Mouse (Mus musculus) mouse embryonic stem cell (cell line): ENCODE data around the gene Disp3.

Experiments used
- in situ Hi-C, 2 experiments: fragments of 300-500 bp; cut with MboI; formaldehyde crosslinking; loops; 1 replicate in 1 of 2; 3 replicates in 1 of 2; pipeline ENCODE4 v1.14.3; 2019 to 2020; ENCODE audit warnings: low sequenced_read_pairs in 2 of 2, low pct_unique_long_range_greater_than_20kb in 1 of 2, mixed read lengths in 1 of 2; ENCODE audit not compliant: unreplicated experiment in 1 of 2

The Disp3 gene

GRCm38 (mm10) chr4:148293319-148293718 lies 5.6 kb upstream of the Disp3 start:
- in situ Hi-C loops: no loop called here

- in situ Hi-C loops: no loop called here
Observed at GRCm38 (mm10) chr4:148291849-148292248, 4.1 kb upstream of the Disp3 start.

GRCm38 (mm10) chr4:148291080-148291479 lies 3.3 kb upstream of the Disp3 start:
- in situ Hi-C loops: no loop called here

- in situ Hi-C loops: no loop called here
Observed at GRCm38 (mm10) chr4:148288055-148288549, 337 bp upstream of the Disp3 start.

- in situ Hi-C loops: no loop called here
Observed at GRCm38 (mm10) chr4:148287041-148287440, 724 bp downstream of the Disp3 start.

GRCm38 (mm10) chr4:148286226-148287031 lies 1.3 kb downstream of the Disp3 start:
- in situ Hi-C loops: no loop called here

GRCm38 (mm10) chr4:148284219-148284618 lies 3.5 kb downstream of the Disp3 start:
- in situ Hi-C loops: no loop called here

GRCm38 (mm10) chr4:148276816-148277491 lies 10.8 kb downstream of the Disp3 start:
- in situ Hi-C loops: no loop called here

- in situ Hi-C loops: no loop called here
Observed at GRCm38 (mm10) chr4:148274671-148275070, 13.1 kb downstream of the Disp3 start.

- in situ Hi-C loops: no loop called here
Observed at GRCm38 (mm10) chr4:148273229-148273628, 14.5 kb downstream of the Disp3 start.

GRCm38 (mm10) chr4:148271656-148272055 lies 16.1 kb downstream of the Disp3 start:
- in situ Hi-C loops: no loop called here

- in situ Hi-C loops: loop anchor here in 1 of 2 experiments (10.0 kb wide), 1 partner anchor 92 kb away; no protein-coding TSS in a partner anchor
Observed at GRCm38 (mm10) chr4:148266973-148267507, 20.7 kb downstream of the Disp3 start.

- in situ Hi-C loops: loop anchor here in 1 of 2 experiments (10.0 kb wide), 1 partner anchor 85 kb away; no protein-coding TSS in a partner anchor
Observed at GRCm38 (mm10) chr4:148259941-148260340, 27.8 kb downstream of the Disp3 start.

- in situ Hi-C loops: no loop called here
Observed at GRCm38 (mm10) chr4:148249341-148249740, 38.4 kb downstream of the Disp3 start.

GRCm38 (mm10) chr4:148240387-148240786 lies 47.4 kb downstream of the Disp3 start:
- in situ Hi-C loops: no loop called here

GRCm38 (mm10) chr4:148239474-148240130 lies 48.2 kb downstream of the Disp3 start:
- in situ Hi-C loops: no loop called here

- in situ Hi-C loops: no loop called here
Observed at GRCm38 (mm10) chr4:148238919-148239318, 48.8 kb downstream of the Disp3 start.

- in situ Hi-C loops: no loop called here
Observed at GRCm38 (mm10) chr4:148238218-148238617, 49.5 kb downstream of the Disp3 start.

- in situ Hi-C loops: no loop called here
Observed at GRCm38 (mm10) chr4:148236664-148237063, 51.1 kb downstream of the Disp3 start.
